Mouse (Mus musculus) liver, embryonic 16.5 days (tissue): ENCODE results near the gene Rbm24. TPM values are rescaled to one million over a fixed set of nuclear protein-coding genes. Genes with fewer than 3 reads are reported as not detected.

Experiments
- ATAC-seq: fragments of 200-750 bp; cut with Nextera tagmentation; 2 replicates; pipeline ENCODE4 v1.8.0; 2017; ENCODE audit warnings: low read depth, mild to moderate bottlenecking, moderate number of reproducible peaks, moderate library complexity
- H3K27ac ChIP-seq: fragments of 300-500 bp; sonication (generic); 2 replicates; pipeline ENCODE4 v1.5.1; 2014; ENCODE audit warnings: mild to moderate bottlenecking, low read length
- H3K27me3 ChIP-seq: fragments of 300-500 bp; sonication (generic); 2 replicates; pipeline ENCODE4 v1.6.1; 2014; ENCODE audit warnings: low read depth, low read length, mixed read lengths; ENCODE audit not compliant: control insufficient read depth, insufficient read depth
- H3K36me3 ChIP-seq: fragments of 300-500 bp; sonication (generic); 2 replicates; pipeline ENCODE4 v1.6.1; 2014; ENCODE audit warnings: mild to moderate bottlenecking; ENCODE audit not compliant: control insufficient read depth, insufficient read depth
- H3K4me1 ChIP-seq: fragments of 300-500 bp; sonication (generic); 2 replicates; pipeline ENCODE4 v1.6.1; 2014; ENCODE audit warnings: low read depth, low read length, mixed read lengths; ENCODE audit not compliant: control insufficient read depth
- H3K4me2 ChIP-seq: fragments of 300-500 bp; sonication (generic); 2 replicates; pipeline ENCODE4 v1.6.1; 2014; ENCODE audit warnings: low read depth, low read length, mixed read lengths
- H3K4me3 ChIP-seq: fragments of 300-500 bp; sonication (generic); 2 replicates; pipeline ENCODE4 v1.5.1; 2014; ENCODE audit warnings: low read depth, mild to moderate bottlenecking, low read length
- H3K9ac ChIP-seq: fragments of 300-500 bp; sonication (generic); 2 replicates; pipeline ENCODE4 v1.6.1; 2014; ENCODE audit warnings: low read depth, low read length
- H3K9me3 ChIP-seq: fragments of 300-500 bp; sonication (generic); replicated peaks from 2 replicates; pipeline ENCODE4 v1.6.1; 2016; ENCODE audit warnings: low read length; ENCODE audit not compliant: control insufficient read depth
- WGBS: fragments of 180-500 bp; shearing (Covaris S2); extraction: QIAGEN DNeasy Blood & Tissue Kit; methylation state at CpG from one replicate; pipeline ENCODE4 v1.1.7; 2014; ENCODE audit not compliant: insufficient replicate concordance; 5-methylcytosine and 5-hydroxymethylcytosine counted together
- polyA plus RNA-seq: library from polyadenylated mRNA; unstranded; fragments of >200 nt; fragmentation: Nextera tagmentation; extraction: Ambion mirVana; gene quantifications from 2 replicates; pipeline ENCODE4 v1.2.1, GENCODE M21; 2015

Gene Rbm24
- polyA plus RNA-seq, 1 experiment from 2014 or later, result 0.13 TPM

GRCm38 (mm10) chr13:46424376-46424775 lies 6.1 kb downstream of the Rbm24 start:
- no peak for ATAC-seq
- no peaks in the 10 kb centered on the region for H3K36me3 ChIP-seq
- H3K27ac ChIP-seq, result no peak overlapping the region
- H3K4me1 ChIP-seq, result no peaks in the 10 kb centered on the region
- H3K4me2 ChIP-seq, result no peak overlapping the region
- 63% methylated on average over 8 of the region's 8 CpGs for WGBS
- H3K9ac ChIP-seq, result no peak overlapping the region
- H3K9me3 ChIP-seq, result no peaks in the 10 kb centered on the region
- H3K4me3 ChIP-seq, result no peak overlapping the region
- H3K27me3 ChIP-seq, result peaks cover 7% of the 10 kb centered on the region

GRCm38 (mm10) chr13:46426651-46427269 lies 8.5 kb downstream of the Rbm24 start:
- Histone ChIP-seq H3K4me1 (no peaks in the 10 kb centered on the region), H3K4me2 (no peak overlapping the region), H3K4me3 (no peak overlapping the region), H3K9me3 (no peaks in the 10 kb centered on the region), H3K27ac (no peak overlapping the region), H3K36me3 (no peaks in the 10 kb centered on the region), H3K27me3 (no peaks in the 10 kb centered on the region), H3K9ac (no peak overlapping the region)
- no peak for ATAC-seq
- WGBS, result 56% methylated on average over 6 of the region's 6 CpGs

- Histone ChIP-seq H3K27ac (no peak overlapping the region), H3K9me3 (no peaks in the 10 kb centered on the region), H3K27me3 (no peaks in the 10 kb centered on the region), H3K9ac (no peak overlapping the region), H3K36me3 (no peaks in the 10 kb centered on the region), H3K4me1 (no peaks in the 10 kb centered on the region), H3K4me2 (no peak overlapping the region), H3K4me3 (no peak overlapping the region)
- WGBS, result 70% methylated on average over 22 of the region's 22 CpGs
- ATAC-seq, result no peak
These were observed 10.7 kb downstream of the Rbm24 start for GRCm38 (mm10) chr13:46428964-46429363.

DNA sequence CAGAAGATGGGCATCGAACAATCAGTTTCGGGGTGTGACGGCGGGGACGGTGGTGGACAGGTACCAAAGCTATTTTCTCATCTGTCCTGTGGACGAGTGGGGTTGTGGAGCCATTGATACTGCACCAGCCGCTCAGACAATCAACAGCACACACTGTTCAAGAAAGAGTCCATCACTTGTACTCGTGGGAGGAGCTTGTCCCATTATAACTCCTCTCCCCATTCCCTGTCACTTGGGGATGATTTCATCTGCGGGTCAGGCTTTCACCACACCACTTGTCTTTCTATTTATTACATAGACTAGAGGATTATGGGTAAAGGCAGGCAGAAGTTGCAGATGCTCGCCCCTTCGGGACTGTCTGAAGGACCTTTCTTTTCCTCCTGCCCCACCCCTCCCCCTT lies 11.6 kb downstream of the Rbm24 start:
- no peaks in the 10 kb centered on the region for H3K9me3 ChIP-seq
- no peak overlapping the region for H3K4me2 ChIP-seq
- H3K9ac ChIP-seq, result no peak overlapping the region
- H3K4me1 ChIP-seq, result no peaks in the 10 kb centered on the region
- no peak overlapping the region for H3K27ac ChIP-seq
- no peak for ATAC-seq
- H3K27me3 ChIP-seq, result no peaks in the 10 kb centered on the region
- no peak overlapping the region for H3K4me3 ChIP-seq
- H3K36me3 ChIP-seq, result no peaks in the 10 kb centered on the region
- WGBS, result 70% methylated on average over 11 of the region's 11 CpGs

GRCm38 (mm10) chr13:46433880-46434560 lies 15.8 kb downstream of the Rbm24 start:
- Histone ChIP-seq H3K4me1 (no peaks in the 10 kb centered on the region), H3K36me3 (no peaks in the 10 kb centered on the region), H3K27me3 (no peaks in the 10 kb centered on the region), H3K9me3 (no peaks in the 10 kb centered on the region), H3K27ac (no peak overlapping the region), H3K9ac (no peak overlapping the region), H3K4me3 (no peak overlapping the region), H3K4me2 (no peak overlapping the region)
- ATAC-seq, result no peak
- 42% methylated on average over 8 of the region's 8 CpGs for WGBS

- Histone ChIP-seq H3K4me3 (no peak overlapping the region), H3K27me3 (no peaks in the 10 kb centered on the region), H3K4me1 (no peaks in the 10 kb centered on the region), H3K36me3 (no peaks in the 10 kb centered on the region), H3K9ac (no peak overlapping the region), H3K4me2 (no peak overlapping the region), H3K27ac (no peak overlapping the region), H3K9me3 (no peaks in the 10 kb centered on the region)
- no peak for ATAC-seq
- WGBS, result 43% methylated on average over 6 of the region's 6 CpGs
These were observed 20.7 kb downstream of the Rbm24 start for GRCm38 (mm10) chr13:46438960-46439359.

- Histone ChIP-seq H3K4me3 (no peak overlapping the region), H3K4me1 (no peaks in the 10 kb centered on the region), H3K27me3 (no peaks in the 10 kb centered on the region), H3K4me2 (no peak overlapping the region), H3K36me3 (no peaks in the 10 kb centered on the region), H3K9ac (no peak overlapping the region), H3K9me3 (no peaks in the 10 kb centered on the region), H3K27ac (no peak overlapping the region)
- WGBS, result 26% methylated on average over 7 of the region's 7 CpGs
- ATAC-seq, result 0 out of 2 replicates have a peak, but pooled peaks have one; percentile 21
These were observed 25.8 kb downstream of the Rbm24 start for GRCm38 (mm10) chr13:46444021-46444420.

DNA sequence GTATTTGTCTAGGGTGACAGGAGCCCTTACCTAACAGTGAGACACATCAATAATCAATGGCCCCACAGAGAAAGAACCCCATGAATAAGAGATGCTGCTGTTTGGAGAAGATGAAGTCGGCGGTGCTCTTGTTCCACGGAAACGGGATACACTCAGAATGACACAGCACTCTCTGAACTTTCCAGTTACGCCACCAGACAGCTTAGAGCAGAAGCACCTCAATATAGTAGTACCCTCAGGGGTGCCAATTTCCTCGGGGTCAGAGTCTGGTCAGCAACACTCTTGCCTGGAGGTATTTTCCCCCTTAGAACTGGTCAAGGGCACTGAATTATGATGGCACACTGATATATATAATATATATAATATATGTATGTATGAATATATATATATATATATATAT lies 27.8 kb downstream of the Rbm24 start:
- no peak for ATAC-seq
- H3K9ac ChIP-seq, result no peak overlapping the region
- no peaks in the 10 kb centered on the region for H3K9me3 ChIP-seq
- no peaks in the 10 kb centered on the region for H3K4me1 ChIP-seq
- H3K4me2 ChIP-seq, result no peak overlapping the region
- 71% methylated on average over 6 of the region's 6 CpGs for WGBS
- no peaks in the 10 kb centered on the region for H3K27me3 ChIP-seq
- H3K36me3 ChIP-seq, result no peaks in the 10 kb centered on the region
- H3K27ac ChIP-seq, result no peak overlapping the region
- H3K4me3 ChIP-seq, result no peak overlapping the region

- Histone ChIP-seq H3K4me1 (no peaks in the 10 kb centered on the region), H3K9me3 (no peaks in the 10 kb centered on the region), H3K4me3 (no peak overlapping the region), H3K4me2 (no peak overlapping the region), H3K27me3 (no peaks in the 10 kb centered on the region), H3K9ac (no peak overlapping the region), H3K36me3 (no peaks in the 10 kb centered on the region), H3K27ac (no peak overlapping the region)
- no peak for ATAC-seq
- WGBS, result 40% methylated on average over 2 of the region's 2 CpGs
These were observed 30.0 kb downstream of the Rbm24 start for GRCm38 (mm10) chr13:46448276-46448675.
